Mouse (Mus musculus) C2C12 (cell line): ENCODE results near the gene Dnaja1.

Experiments
- CTCF ChIP-seq: IDR thresholded peaks from one replicate; pipeline ENCODE4 v1.5.1; 2011; ENCODE audit not compliant: control insufficient read depth, insufficient read depth, insufficient read length
- MAX ChIP-seq: IDR thresholded peaks from one replicate; pipeline ENCODE4 v1.6.1; 2011; ENCODE audit warnings: mild to moderate bottlenecking, control low read depth
- MYOG ChIP-seq: IDR thresholded peaks from one replicate; pipeline ENCODE4 v1.6.1; 2011; ENCODE audit not compliant: control insufficient read depth, insufficient read length; ENCODE audit errors: extremely low read depth

DNA sequence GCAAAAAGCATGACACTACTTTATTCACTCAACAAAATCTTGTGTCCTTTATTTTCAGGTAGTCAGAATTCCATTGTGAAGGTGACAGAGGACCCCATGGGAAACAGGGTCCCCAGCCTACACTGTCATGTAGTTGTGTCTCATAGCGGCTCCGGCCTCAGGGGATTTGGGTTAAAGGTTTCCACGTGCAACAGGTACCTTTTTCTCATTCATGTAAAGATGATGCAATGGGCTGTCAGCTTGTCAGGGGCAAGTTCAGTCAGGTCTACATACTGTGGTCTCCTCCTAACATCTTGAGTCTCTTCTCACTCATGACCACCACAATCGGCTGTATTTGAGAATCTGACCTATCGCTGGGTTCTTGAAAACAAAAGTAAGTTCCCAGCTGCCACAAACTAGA, 39.6 kb upstream of the Dnaja1 start:
- TF ChIP-seq CTCF (no peak), MAX (no peak), MYOG (no peak)
